26 mouse cellular contexts compared by ENCODE assay signal in genomic region chr13:115425610-115426562, GRCm38 (mm10).
DNase-seq lines count a peak whose midpoint lies in the region; ATAC-seq lines count a peak whose summit lies in the region.
"Had no signal": no experiment of that assay in that cellular context is flagged by ENCODE, and none has a peak within 500 bp of the region (broad histone marks: within the 10 kb centered on the region; RNA-seq: fewer than 3 reads in every experiment).

No protein-coding gene starts in this region.

- H3K4me3 ChIP-seq in forebrain, embryonic 11.5 days (ENCODE audit: low read depth, low read length): no peak overlapping the region
- no peak overlapping the region for H3K4me3 ChIP-seq in forebrain, embryonic 13.5 days
- H3K4me3 ChIP-seq in midbrain, embryonic 15.5 days: no peak overlapping the region
- H3K4me3 ChIP-seq: heart, adult 2 months; heart, embryonic 13.5 days; hindbrain, embryonic 15.5 days; limb, embryonic 13.5 days; liver, embryonic 12.5 days had no signal

- H3K4me1 ChIP-seq in forebrain, embryonic 11.5 days (replicated peaks; ENCODE audit: control insufficient read depth, insufficient read depth, low read length): peaks cover 5% of the 10 kb centered on the region; the same call in 1 of the 2 replicates
- H3K4me1 ChIP-seq in forebrain, embryonic 13.5 days: peaks cover 18% of the 10 kb centered on the region
- H3K4me1 ChIP-seq in midbrain, embryonic 15.5 days: peaks cover 13% of the 10 kb centered on the region
- H3K4me1 ChIP-seq: heart, embryonic 13.5 days; limb, embryonic 13.5 days; liver, embryonic 12.5 days had no signal

- H3K27ac ChIP-seq in forebrain, embryonic 11.5 days (ENCODE audit: low read depth, low read length): no peak overlapping the region
- H3K27ac ChIP-seq in forebrain, embryonic 13.5 days: no peak overlapping the region
- no peak overlapping the region for H3K27ac ChIP-seq in midbrain, embryonic 15.5 days
- H3K27ac ChIP-seq: heart, adult 2 months; heart, embryonic 13.5 days; hindbrain, embryonic 15.5 days; limb, embryonic 13.5 days; liver, embryonic 12.5 days had no signal

- no peaks in the 10 kb centered on the region; the same call in 1 of the 2 replicates for H3K27me3 ChIP-seq in forebrain, embryonic 11.5 days (ENCODE audit: control insufficient read depth, insufficient read depth, low read length)
- H3K27me3 ChIP-seq in forebrain, embryonic 13.5 days: no peaks in the 10 kb centered on the region; the same call in 1 of the 2 replicates
- H3K27me3 ChIP-seq in midbrain, embryonic 15.5 days (replicated peaks): peaks cover 7% of the 10 kb centered on the region
- H3K27me3 ChIP-seq: heart, embryonic 13.5 days; hindbrain, embryonic 15.5 days; limb, embryonic 13.5 days; liver, embryonic 12.5 days had no signal

- no peak for DNase-seq in forebrain, embryonic 11.5 days (ENCODE audit: low spot score)
- DNase-seq in left cerebral cortex, postnatal 4 days: peak; percentile 24
- no peak for DNase-seq in left cerebral cortex, adult 9 months (ENCODE audit: low spot score in 2 of 2)
- no peak for DNase-seq in lung, postnatal 36 days
- DNase-seq in ovary, postnatal 14 days (ENCODE audit: low spot score): no peak
- no peak for DNase-seq in gastrocnemius, postnatal 14 days
- DNase-seq: cerebellum, adult 11-12 months; cerebellum, postnatal 25 days; embryo, embryonic 11 days; gastrocnemius, postnatal 36 days; heart, adult 2 months; heart, postnatal 14 days; kidney, postnatal 36 days; layer of hippocampus, postnatal 36 days; lung, adult 18-20 months; lung, postnatal 10 days; thymus, adult 18-20 months; thymus, postnatal 4 days had no signal

- no peak overlapping the region for H3K9ac ChIP-seq in forebrain, embryonic 11.5 days (ENCODE audit: low read length)
- H3K9ac ChIP-seq in forebrain, embryonic 13.5 days: no peak overlapping the region
- H3K9ac ChIP-seq in midbrain, embryonic 15.5 days: no peak overlapping the region
- H3K9ac ChIP-seq: heart, embryonic 13.5 days; hindbrain, embryonic 15.5 days; limb, embryonic 13.5 days; liver, embryonic 12.5 days had no signal

- WGBS in forebrain, embryonic 11.5 days: 27% methylated on average over 8 of the region's 8 CpGs
- 15% methylated on average over 8 of the region's 8 CpGs for WGBS in forebrain, embryonic 13.5 days
- 24% methylated on average over 8 of the region's 8 CpGs for WGBS in midbrain, embryonic 15.5 days

- no peak overlapping the region for H3K4me2 ChIP-seq in forebrain, embryonic 11.5 days (ENCODE audit: low read depth, low read length, severe bottlenecking)
- no peak overlapping the region for H3K4me2 ChIP-seq in forebrain, embryonic 13.5 days
- H3K4me2 ChIP-seq in midbrain, embryonic 15.5 days: no peak overlapping the region
- H3K4me2 ChIP-seq: heart, embryonic 13.5 days; hindbrain, embryonic 15.5 days; limb, embryonic 13.5 days; liver, embryonic 12.5 days had no signal

- intact Hi-C loops in left cerebral cortex, postnatal 4 days (cut with DNase I): no loop called here
- intact Hi-C loops in gastrocnemius, postnatal 14 days (cut with DNase I; ENCODE audit: low total_unique reads): no loop called here

- H3K36me3 ChIP-seq in forebrain, embryonic 11.5 days (ENCODE audit: control insufficient read depth, insufficient read depth, low read length): no peaks in the 10 kb centered on the region
- no peaks in the 10 kb centered on the region for H3K36me3 ChIP-seq in forebrain, embryonic 13.5 days (ENCODE audit: poor library complexity, severe bottlenecking)
- no peaks in the 10 kb centered on the region for H3K36me3 ChIP-seq in midbrain, embryonic 15.5 days (replicated peaks)
- H3K36me3 ChIP-seq: heart, embryonic 13.5 days; hindbrain, embryonic 15.5 days; limb, embryonic 13.5 days; liver, embryonic 12.5 days had no signal

- no peaks in the 10 kb centered on the region for H3K9me3 ChIP-seq in forebrain, embryonic 11.5 days (ENCODE audit: control insufficient read depth, low read length)
- H3K9me3 ChIP-seq in forebrain, embryonic 13.5 days (replicated peaks): no peaks in the 10 kb centered on the region
- H3K9me3 ChIP-seq in midbrain, embryonic 15.5 days: no peaks in the 10 kb centered on the region
- H3K9me3 ChIP-seq: heart, embryonic 13.5 days; hindbrain, embryonic 15.5 days; limb, embryonic 13.5 days; liver, embryonic 12.5 days had no signal

- peak; percentile 52 for ATAC-seq in forebrain, embryonic 11.5 days (replicated peaks; ENCODE audit: low FRiP score)
- no peak for ATAC-seq in forebrain, embryonic 13.5 days
- ATAC-seq in midbrain, embryonic 15.5 days (replicated peaks): peak; percentile 51; the same call in 1 of the 2 replicates
- ATAC-seq: forebrain, embryonic 16.5 days; intestine, postnatal 0 days; liver, embryonic 12.5 days had no signal
